Mouse (Mus musculus) heart, embryonic 14.5 days (tissue): ENCODE data around the gene Pycard. TPM values are rescaled to one million over a fixed set of nuclear protein-coding genes. Genes with fewer than 3 reads are reported as not detected.

Experiments used
- ATAC-seq: fragments of 200-750 bp; cut with Nextera tagmentation; 2 replicates; pipeline ENCODE4 v1.8.0; 2017; ENCODE audit warnings: low read depth, moderate TSS enrichment; ENCODE audit not compliant: insufficient number of reproducible peaks, insufficient read depth, low FRiP score
- H3K27ac ChIP-seq, 2 experiments: fragments of 200-500 bp in 1 of 2; fragments of 300-500 bp in 1 of 2; sonication (generic) in 1 of 2; replicated peaks in 1 of 2; 2 replicates each; pipeline ENCODE4 v1.5.1; 2012 to 2014; ENCODE audit warnings: low read depth in 2 of 2, low read length in 2 of 2, control low read depth in 1 of 2, mild to moderate bottlenecking in 1 of 2, mixed read lengths in 1 of 2; ENCODE audit not compliant: control insufficient read depth in 1 of 2, insufficient read depth in 1 of 2
- H3K27me3 ChIP-seq: fragments of 300-500 bp; sonication (generic); 2 replicates; pipeline ENCODE4 v1.6.1; 2014; ENCODE audit warnings: mild to moderate bottlenecking, low read length, control low read depth; ENCODE audit not compliant: control insufficient read depth, insufficient read depth
- H3K36me3 ChIP-seq: fragments of 300-500 bp; sonication (generic); 2 replicates; pipeline ENCODE4 v1.6.1; 2014; ENCODE audit warnings: mild to moderate bottlenecking, control low read depth, low read length, mixed read lengths; ENCODE audit not compliant: control insufficient read depth, insufficient read depth
- H3K4me1 ChIP-seq, 2 experiments: fragments of 200-500 bp in 1 of 2; fragments of 300-500 bp in 1 of 2; sonication (generic) in 1 of 2; 2 replicates each; pipeline ENCODE4 v1.6.1; 2012 to 2014; ENCODE audit warnings: low read length in 2 of 2, control low read depth in 1 of 2, mixed read lengths in 1 of 2; ENCODE audit not compliant: control insufficient read depth in 2 of 2, insufficient read depth in 2 of 2
- H3K4me2 ChIP-seq: fragments of 300-500 bp; sonication (generic); 2 replicates; pipeline ENCODE4 v1.6.1; 2014; ENCODE audit warnings: mild to moderate bottlenecking, low read length
- H3K4me3 ChIP-seq, 2 experiments: fragments of 200-500 bp in 1 of 2; fragments of 300-500 bp in 1 of 2; sonication (generic) in 1 of 2; 2 replicates each; pipeline ENCODE4 v1.5.1; 2012 to 2014; ENCODE audit warnings: low read length in 2 of 2, mild to moderate bottlenecking in 2 of 2, control low read depth in 1 of 2, low read depth in 1 of 2, moderate library complexity in 1 of 2; ENCODE audit not compliant: control insufficient read depth in 1 of 2, insufficient read depth in 1 of 2
- H3K9ac ChIP-seq: fragments of 300-500 bp; sonication (generic); 2 replicates; pipeline ENCODE4 v1.6.1; 2014; ENCODE audit warnings: mild to moderate bottlenecking, low read length
- H3K9me3 ChIP-seq: fragments of 300-500 bp; sonication (generic); 2 replicates; pipeline ENCODE4 v1.6.1; 2016; ENCODE audit warnings: low read length, control low read depth; ENCODE audit not compliant: control insufficient read depth
- whole genome bisulfite sequencing: fragments of 180-500 bp; shearing (Covaris S2); extraction: QIAGEN DNeasy Blood & Tissue Kit; methylation state at CpG from one replicate; pipeline ENCODE4 v1.1.7; 2014; 5-methylcytosine and 5-hydroxymethylcytosine counted together
- polyA plus RNA-seq: library from polyadenylated mRNA; unstranded; fragments of >200 nt; fragmentation: Nextera tagmentation; extraction: Ambion mirVana; gene quantifications from 2 replicates; pipeline ENCODE4 v1.2.1, GENCODE M21; 2014

Pycard gene
- polyA plus RNA-seq, 1 experiment from 2014 or later = 59.9 TPM

DNA sequence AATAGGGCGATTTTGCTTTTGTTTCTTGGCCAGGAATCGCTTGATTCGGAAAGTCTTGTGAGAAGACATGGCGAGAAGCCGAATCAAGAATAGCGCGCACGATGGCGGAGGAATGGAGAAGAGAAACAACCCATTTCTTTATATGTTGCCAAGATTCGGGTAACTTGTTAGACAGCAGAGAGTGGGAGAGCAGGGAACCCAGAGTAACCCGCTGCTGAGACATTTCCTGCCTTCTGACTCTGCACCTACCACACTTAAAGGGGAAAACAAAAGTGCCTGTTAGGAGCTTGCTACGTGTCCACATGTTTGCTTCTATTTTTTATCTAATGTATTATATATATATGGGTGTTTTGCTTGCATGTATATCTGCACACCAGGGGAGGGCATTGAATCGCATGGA is 19.4 kb upstream of the Pycard start:
- no peak overlapping the region for H3K27ac ChIP-seq
- H3K9me3 ChIP-seq = no peaks in the 10 kb centered on the region
- H3K4me1 ChIP-seq = no peaks in the 10 kb centered on the region; a peak in 1 of 4 replicates
- no peak overlapping the region for H3K9ac ChIP-seq
- 88% methylated on average over 13 of the region's 13 CpGs for WGBS
- H3K36me3 ChIP-seq = no peaks in the 10 kb centered on the region
- no peak overlapping the region for H3K4me2 ChIP-seq
- H3K4me3 ChIP-seq = no peak overlapping the region
- H3K27me3 ChIP-seq = no peaks in the 10 kb centered on the region; the same call in 1 of the 2 replicates
- no peak for ATAC-seq

DNA sequence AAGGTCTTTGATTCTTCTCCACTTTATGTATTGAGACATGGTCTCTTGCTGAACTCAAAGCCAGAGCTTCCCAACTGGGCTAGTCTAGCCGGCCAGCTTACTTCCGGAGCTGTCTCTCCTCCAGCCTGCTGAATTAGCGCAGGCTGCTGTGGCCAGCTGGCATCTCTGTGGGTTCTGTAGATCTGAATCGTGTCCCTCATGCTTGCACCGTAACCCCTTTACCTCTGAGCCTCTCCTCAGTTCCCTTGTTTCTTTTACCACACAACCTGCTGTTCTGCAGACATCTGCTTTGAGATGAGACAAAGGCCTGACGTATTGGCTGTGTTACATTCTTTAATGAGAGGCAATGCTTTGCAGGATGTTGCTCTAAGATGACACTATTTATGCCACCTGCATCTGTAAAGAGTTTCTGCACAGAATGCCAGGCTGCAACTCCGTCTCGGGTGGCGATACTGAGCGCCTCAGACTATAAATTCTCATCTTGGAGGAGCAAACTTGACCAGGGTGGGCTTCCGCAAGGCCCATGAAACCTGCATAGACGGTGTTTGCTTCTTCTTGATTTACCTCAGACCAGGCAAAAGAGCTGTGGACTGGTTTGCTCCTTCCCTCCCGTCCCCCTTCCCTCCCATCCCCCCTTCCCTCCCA is 18.6 kb upstream of the Pycard start:
- Histone ChIP-seq H3K4me2 (no peak overlapping the region), H3K27me3 (no peaks in the 10 kb centered on the region; the same call in 1 of the 2 replicates), H3K9ac (no peak overlapping the region), H3K9me3 (no peaks in the 10 kb centered on the region), H3K27ac (no peak overlapping the region), H3K36me3 (no peaks in the 10 kb centered on the region), H3K4me3 (no peak overlapping the region), H3K4me1 (no peaks in the 10 kb centered on the region; a peak in 1 of 4 replicates)
- no peak for ATAC-seq
- 76% methylated on average over 13 of the region's 13 CpGs for WGBS

DNA sequence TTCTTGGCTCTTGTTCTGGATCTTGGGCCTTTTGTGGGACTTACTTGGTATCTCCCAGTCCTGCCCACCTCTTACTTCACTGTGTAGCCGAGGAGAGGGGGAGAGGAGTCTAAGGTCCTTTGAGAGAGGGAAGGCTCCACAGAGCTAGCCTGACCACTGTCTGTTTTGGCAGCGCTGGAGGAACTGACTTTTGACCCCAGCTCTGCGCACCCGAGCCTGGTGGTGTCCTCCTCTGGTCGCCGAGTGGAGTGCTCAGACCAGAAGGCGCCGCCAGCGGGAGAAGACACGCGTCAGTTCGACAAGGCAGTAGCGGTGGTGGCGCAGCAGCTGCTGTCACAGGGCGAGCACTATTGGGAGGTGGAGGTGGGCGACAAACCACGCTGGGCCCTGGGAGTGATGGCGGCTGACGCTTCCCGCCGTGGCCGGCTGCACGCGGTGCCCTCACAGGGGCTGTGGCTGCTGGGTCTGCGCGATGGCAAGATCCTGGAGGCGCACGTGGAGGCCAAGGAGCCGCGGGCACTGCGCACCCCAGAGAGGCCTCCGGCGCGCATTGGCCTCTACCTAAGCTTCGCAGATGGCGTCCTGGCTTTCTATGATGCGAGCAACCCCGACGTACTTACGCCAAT is 16.2 kb upstream of the Pycard start:
- 36% methylated on average over 40 of the region's 40 CpGs for WGBS
- H3K9ac ChIP-seq = no peak overlapping the region
- H3K4me1 ChIP-seq = peaks cover under 1 to 2% of the 10 kb centered on the region in 2 experiments; a peak in 3 of 4 replicates
- no peak overlapping the region; a peak in 1 of 4 replicates for H3K4me3 ChIP-seq
- no peaks in the 10 kb centered on the region for H3K36me3 ChIP-seq
- no peak overlapping the region for H3K27ac ChIP-seq
- ATAC-seq = no peak
- peak overlapping the region; percentile 39 for H3K4me2 ChIP-seq
- no peaks in the 10 kb centered on the region for H3K9me3 ChIP-seq
- no peaks in the 10 kb centered on the region; the same call in none of the 2 replicates for H3K27me3 ChIP-seq

DNA sequence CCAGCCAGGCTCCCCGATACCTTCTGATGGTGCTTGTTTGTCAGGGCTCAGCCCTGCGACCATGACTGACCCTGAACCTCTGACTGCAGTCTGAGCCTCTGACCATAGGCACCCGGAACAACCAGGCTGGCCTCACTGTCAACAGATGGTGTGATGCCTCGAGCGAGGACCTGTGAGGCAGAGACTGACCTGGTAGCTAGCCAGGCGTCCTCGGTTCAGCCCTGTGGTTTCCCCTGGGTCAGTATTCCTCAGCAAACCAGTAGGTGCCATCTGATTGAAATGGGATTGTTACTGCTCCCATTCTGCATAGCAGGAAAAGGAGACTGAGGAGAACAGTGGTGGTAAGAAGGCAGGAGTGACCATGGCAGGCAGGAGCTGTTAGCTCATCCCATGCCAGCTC is 12.5 kb upstream of the Pycard start:
- 75% methylated on average over 7 of the region's 7 CpGs for WGBS
- Histone ChIP-seq H3K27me3 (no peaks in the 10 kb centered on the region; the same call in none of the 2 replicates), H3K9me3 (no peaks in the 10 kb centered on the region), H3K9ac (no peak overlapping the region), H3K27ac (no peak overlapping the region), H3K4me2 (no peak overlapping the region), H3K4me1 (peaks cover 18 to 22% of the 10 kb centered on the region in 2 experiments), H3K4me3 (no peak overlapping the region), H3K36me3 (no peaks in the 10 kb centered on the region)
- no peak for ATAC-seq

DNA sequence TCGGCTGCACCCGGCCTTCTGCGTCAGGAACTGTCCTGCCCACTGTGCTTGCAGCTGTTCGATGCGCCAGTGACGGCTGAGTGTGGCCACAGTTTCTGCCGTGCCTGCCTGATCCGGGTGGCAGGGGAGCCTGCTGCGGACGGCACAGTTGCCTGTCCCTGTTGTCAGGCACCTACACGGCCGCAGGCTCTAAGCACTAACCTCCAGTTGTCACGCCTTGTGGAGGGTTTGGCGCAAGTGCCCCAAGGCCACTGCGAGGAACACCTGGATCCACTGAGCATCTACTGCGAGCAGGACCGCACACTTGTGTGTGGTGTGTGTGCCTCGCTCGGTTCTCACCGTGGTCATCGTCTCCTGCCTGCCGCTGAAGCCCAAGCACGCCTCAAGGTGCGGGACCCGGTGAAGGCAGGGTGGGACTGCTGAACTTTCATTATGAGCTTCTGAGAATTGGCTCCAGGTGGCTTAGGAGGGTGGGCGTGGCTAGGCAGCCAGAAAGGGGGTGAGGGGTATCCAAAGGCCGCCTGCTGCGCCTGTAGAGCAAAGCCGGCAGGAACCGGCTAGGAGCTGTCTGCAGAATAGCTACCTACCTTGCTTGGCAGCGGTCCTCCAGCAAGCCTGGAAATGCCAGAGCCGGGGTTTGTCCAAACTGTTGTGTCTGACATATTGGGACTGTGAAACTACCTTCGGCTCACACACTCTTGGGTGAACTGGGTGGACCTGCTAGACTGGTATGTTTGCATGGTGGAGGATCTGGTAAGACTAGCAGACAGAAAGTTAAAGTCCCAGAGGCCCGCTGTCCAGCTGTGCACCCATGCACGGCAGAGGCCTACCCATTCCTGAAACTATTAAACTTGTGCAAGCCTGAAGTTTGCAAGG is 11.1 kb upstream of the Pycard start:
- peaks cover 18 to 22% of the 10 kb centered on the region in 2 experiments for H3K4me1 ChIP-seq
- peak overlapping the region; percentile 57 for H3K4me2 ChIP-seq
- peak overlapping the region; percentile 51 for H3K9ac ChIP-seq
- H3K27me3 ChIP-seq = no peaks in the 10 kb centered on the region; the same call in 1 of the 2 replicates
- H3K36me3 ChIP-seq = no peaks in the 10 kb centered on the region
- H3K27ac ChIP-seq = 0 out of 4 replicates have a peak overlapping the region, but pooled peaks of 1 of the 2 experiments have one; percentile 15
- WGBS = 25% methylated on average over 35 of the region's 35 CpGs
- no peaks in the 10 kb centered on the region for H3K9me3 ChIP-seq
- ATAC-seq = no peak
- peak overlapping the region; percentile 16 to 18 for H3K4me3 ChIP-seq

DNA sequence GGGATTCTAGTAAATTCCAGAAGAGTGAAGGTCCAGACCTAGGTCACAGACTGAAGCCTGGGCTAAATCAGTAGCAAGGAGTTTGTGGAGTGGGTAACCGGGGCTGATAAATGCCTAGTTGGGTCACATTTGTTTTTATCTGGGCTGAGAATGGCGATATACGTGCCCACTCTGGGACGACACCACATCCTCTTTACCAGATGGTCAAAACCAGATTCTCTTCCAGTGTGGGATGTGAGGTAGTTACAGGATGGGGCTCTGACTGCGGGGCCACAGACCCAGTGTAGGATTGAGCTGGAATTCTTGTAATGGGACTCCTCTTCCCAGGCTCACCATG is 10.5 kb upstream of the Pycard start:
- ATAC-seq = no peak; the same call in 1 of the 2 replicates
- 34% methylated on average over 5 of the region's 5 CpGs for WGBS
- H3K27ac ChIP-seq = peak overlapping the region; percentile 14 to 15; a peak in 1 of 4 replicates
- peak overlapping the region; percentile 57 for H3K4me2 ChIP-seq
- H3K4me1 ChIP-seq = peaks cover 18 to 22% of the 10 kb centered on the region in 2 experiments
- H3K4me3 ChIP-seq = peak overlapping the region; percentile 16 to 18; a peak in 2 of 4 replicates
- no peaks in the 10 kb centered on the region; the same call in 1 of the 2 replicates for H3K27me3 ChIP-seq
- peak overlapping the region; percentile 51 for H3K9ac ChIP-seq
- H3K36me3 ChIP-seq = no peaks in the 10 kb centered on the region
- H3K9me3 ChIP-seq = no peaks in the 10 kb centered on the region

DNA sequence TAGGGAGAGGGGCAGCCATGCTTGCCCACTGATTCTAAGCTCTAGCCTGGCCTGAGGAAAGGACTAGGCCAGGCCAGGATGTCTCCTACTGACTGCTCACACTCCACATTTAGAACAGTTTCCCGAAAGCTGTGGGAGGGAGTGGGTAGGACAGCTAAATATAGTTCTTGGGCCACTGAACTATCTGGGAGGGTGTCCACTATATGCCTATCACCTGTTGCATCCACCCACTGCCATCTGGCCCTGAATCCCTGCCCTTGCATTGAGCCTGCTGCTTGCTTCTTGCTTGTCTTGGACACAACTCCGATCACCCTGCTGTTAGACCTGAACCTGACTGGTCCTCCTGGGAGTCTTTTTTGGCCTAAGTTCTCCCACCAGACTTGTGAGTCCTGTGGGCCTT is 10.0 kb upstream of the Pycard start, which contains the start of gene Trim72:
Trim72 (plus strand) TSS at position 262 of the 400 bp plus-strand sequence.
- peaks cover 18 to 22% of the 10 kb centered on the region in 2 experiments for H3K4me1 ChIP-seq
- H3K4me2 ChIP-seq = peak within 1 kb of the TSS; percentile 57
- H3K9ac ChIP-seq = peak within 1 kb of the TSS; percentile 51
- no peaks in the 10 kb centered on the region for H3K9me3 ChIP-seq
- ATAC-seq = no peak
- no peaks in the 10 kb centered on the region; the same call in 1 of the 2 replicates for H3K27me3 ChIP-seq
- H3K4me3 ChIP-seq = peak within 1 kb of the TSS; percentile 16 to 18
- H3K36me3 ChIP-seq = no peaks in the 10 kb centered on the region
- peak within 1 kb of the TSS; percentile 15 to 68; a peak in 3 of 4 replicates for H3K27ac ChIP-seq
- WGBS = 34% methylated on average over 2 of the region's 2 CpGs
